Mouse (Mus musculus) liver, embryonic 15.5 days (tissue): ENCODE data around the gene Polq. TPM values are rescaled to one million over a fixed set of nuclear protein-coding genes. Genes with fewer than 3 reads are reported as not detected.
"Not testable (repeated sequence)": the region's sequence is repeated elsewhere in the genome, so short reads cannot be mapped to it uniquely, and the experiment has no call there.

Experiments
- ATAC-seq: fragments of 200-750 bp; cut with Nextera tagmentation; 2 replicates; pipeline ENCODE4 v1.8.0; 2017; ENCODE audit warnings: moderate number of reproducible peaks, mild to moderate bottlenecking, moderate library complexity; ENCODE audit not compliant: insufficient read depth
- H3K27ac ChIP-seq: fragments of 300-500 bp; sonication (generic); replicated peaks from 2 replicates; pipeline ENCODE4 v1.5.1; 2015; ENCODE audit warnings: mild to moderate bottlenecking, inconsistent platforms
- H3K27me3 ChIP-seq: fragments of 300-500 bp; sonication (generic); 2 replicates; pipeline ENCODE4 v1.6.1; 2015; ENCODE audit warnings: mild to moderate bottlenecking, inconsistent platforms
- H3K36me3 ChIP-seq: fragments of 300-500 bp; sonication (generic); replicated peaks from 2 replicates; pipeline ENCODE4 v1.6.1; 2015; ENCODE audit warnings: moderate library complexity, mild to moderate bottlenecking, inconsistent platforms
- H3K4me1 ChIP-seq: fragments of 300-500 bp; sonication (generic); replicated peaks from 2 replicates; pipeline ENCODE4 v1.6.1; 2015; ENCODE audit warnings: inconsistent platforms
- H3K4me2 ChIP-seq: fragments of 300-500 bp; sonication (generic); 2 replicates; pipeline ENCODE4 v1.6.1; 2015; ENCODE audit warnings: moderate library complexity, mild to moderate bottlenecking, inconsistent platforms
- H3K4me3 ChIP-seq: fragments of 300-500 bp; sonication (generic); replicated peaks from 2 replicates; pipeline ENCODE4 v1.5.1; 2015; ENCODE audit warnings: mild to moderate bottlenecking, inconsistent platforms
- H3K9ac ChIP-seq: fragments of 300-500 bp; sonication (generic); 2 replicates; pipeline ENCODE4 v1.6.1; 2015; ENCODE audit warnings: moderate library complexity, mild to moderate bottlenecking, inconsistent platforms
- H3K9me3 ChIP-seq: fragments of 300-500 bp; sonication (generic); replicated peaks from 2 replicates; pipeline ENCODE4 v1.6.1; 2016; ENCODE audit warnings: inconsistent platforms
- WGBS: fragments of 180-500 bp; shearing (Covaris S2); methylation state at CpG from one replicate; pipeline ENCODE4 v1.1.7; 2015; ENCODE audit warnings: mixed read lengths; ENCODE audit not compliant: insufficient replicate concordance; 5-methylcytosine and 5-hydroxymethylcytosine counted together
- polyA plus RNA-seq: library from polyadenylated mRNA; unstranded; fragments of >200 nt; fragmentation: Nextera tagmentation; extraction: Ambion mirVana; gene quantifications from 2 replicates; pipeline ENCODE4 v1.2.1, GENCODE M21; 2015

The Polq gene
- polyA plus RNA-seq, 1 experiment from 2014 or later, result 8.1 TPM

DNA sequence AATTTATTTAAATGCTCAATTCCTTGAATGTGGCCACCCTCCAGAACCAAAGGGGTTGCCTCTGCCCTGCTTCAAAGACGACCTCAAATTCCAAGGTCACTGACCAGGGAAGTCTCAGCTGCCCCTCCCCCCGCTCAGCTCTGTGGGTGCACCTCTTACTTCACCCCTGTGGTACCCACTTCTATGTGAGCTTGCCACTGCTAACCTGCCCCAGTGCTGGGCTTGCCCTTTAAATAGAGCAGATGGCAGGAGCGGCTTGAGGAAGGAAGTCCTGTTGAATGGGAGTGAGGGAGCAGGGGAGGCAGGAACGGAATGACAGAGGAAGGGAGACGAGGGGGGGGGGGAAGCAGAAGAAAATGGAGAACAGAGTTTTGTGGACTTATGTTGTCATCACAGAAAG lies 97.2 kb downstream of the Polq start:
- Histone ChIP-seq H3K36me3 (no peaks in the 10 kb centered on the region), H3K27me3 (no peaks in the 10 kb centered on the region), H3K27ac (no peak overlapping the region), H3K9ac (no peak overlapping the region), H3K4me3 (no peak overlapping the region), H3K4me2 (no peak overlapping the region), H3K4me1 (no peaks in the 10 kb centered on the region), H3K9me3 (no peaks in the 10 kb centered on the region)
- no peak for ATAC-seq
- WGBS, result 13% methylated on average over 5 of the region's 5 CpGs

DNA sequence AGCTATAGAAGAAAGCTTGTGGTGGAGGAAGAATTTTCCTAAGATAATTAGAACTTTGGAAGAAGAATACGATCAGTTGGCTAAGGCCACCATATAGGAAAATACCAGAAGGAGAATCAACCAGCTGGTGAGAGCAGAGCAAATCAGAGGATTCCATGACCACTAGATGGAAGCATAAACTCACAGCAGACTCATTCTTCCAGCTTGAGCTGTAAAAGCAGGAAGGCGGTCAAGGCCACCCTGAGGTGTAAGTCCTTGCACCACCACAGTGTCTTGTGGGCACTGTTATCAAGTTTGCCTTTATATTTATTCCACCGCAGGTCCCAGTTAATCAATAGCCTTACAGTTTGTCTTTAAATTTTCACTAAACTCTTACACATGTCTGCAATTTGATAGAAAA lies 97.7 kb downstream of the Polq start:
- H3K27me3 ChIP-seq, result no peaks in the 10 kb centered on the region
- no peak for ATAC-seq
- no peak overlapping the region for H3K4me2 ChIP-seq
- H3K36me3 ChIP-seq, result no peaks in the 10 kb centered on the region
- no peaks in the 10 kb centered on the region for H3K9me3 ChIP-seq
- no peak overlapping the region for H3K4me3 ChIP-seq
- no peaks in the 10 kb centered on the region for H3K4me1 ChIP-seq
- no peak overlapping the region for H3K9ac ChIP-seq
- WGBS, result 21% methylated on average over 3 of the region's 3 CpGs
- H3K27ac ChIP-seq, result no peak overlapping the region

DNA sequence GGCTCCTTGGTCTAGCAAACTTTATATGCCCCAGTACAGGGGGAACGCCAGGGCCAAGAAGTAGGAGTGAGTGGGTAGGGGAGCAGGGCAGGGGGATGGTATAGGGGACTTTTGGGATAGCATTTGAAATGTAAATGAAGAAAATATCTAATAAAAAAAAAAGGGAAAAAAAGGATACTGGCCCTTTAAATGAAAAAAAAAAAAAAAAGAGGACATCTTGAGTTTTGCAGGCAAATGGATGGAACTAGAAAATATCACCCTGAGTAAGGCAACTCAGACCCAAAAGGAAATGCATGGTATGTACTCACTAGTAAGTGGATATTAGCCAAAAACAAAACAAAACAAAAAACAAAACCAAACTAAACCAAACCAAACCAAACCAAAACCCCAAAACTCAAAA lies 113.6 kb downstream of the Polq start:
- not testable (repeated sequence) for ATAC-seq, H3K27me3 ChIP-seq, H3K4me3 ChIP-seq, H3K9me3 ChIP-seq, H3K9ac ChIP-seq, H3K36me3 ChIP-seq, H3K4me2 ChIP-seq, H3K4me1 ChIP-seq, H3K27ac ChIP-seq
- 58% methylated on average over 1 of the region's 1 CpGs for WGBS

Other genes starting within 250 kb of the Polq start
- 1.7 and 2.0 TPM in 2 replicates for gene Slc15a2, start 226.8 kb upstream of the Polq start, polyA plus RNA-seq
- 7.7 and 9.1 TPM in 2 replicates for gene Iqcb1, start 183.4 kb upstream of the Polq start, polyA plus RNA-seq
- gene Eaf2, start 136.8 kb upstream of the Polq start, polyA plus RNA-seq, result 0.21 and 0.39 TPM in 2 replicates
- 22.7 and 24.7 TPM in 2 replicates for gene Golgb1, start 136.6 kb upstream of the Polq start, polyA plus RNA-seq
- 14.4 and 15.9 TPM in 2 replicates for gene Hcls1, start 76.8 kb upstream of the Polq start, polyA plus RNA-seq
- 0.03 TPM in 1 of 2 replicates, not detected in the other for gene Fbxo40, start 21.3 kb upstream of the Polq start, polyA plus RNA-seq